18 mouse cellular contexts compared by ENCODE assay signal in the genomic region with DNA sequence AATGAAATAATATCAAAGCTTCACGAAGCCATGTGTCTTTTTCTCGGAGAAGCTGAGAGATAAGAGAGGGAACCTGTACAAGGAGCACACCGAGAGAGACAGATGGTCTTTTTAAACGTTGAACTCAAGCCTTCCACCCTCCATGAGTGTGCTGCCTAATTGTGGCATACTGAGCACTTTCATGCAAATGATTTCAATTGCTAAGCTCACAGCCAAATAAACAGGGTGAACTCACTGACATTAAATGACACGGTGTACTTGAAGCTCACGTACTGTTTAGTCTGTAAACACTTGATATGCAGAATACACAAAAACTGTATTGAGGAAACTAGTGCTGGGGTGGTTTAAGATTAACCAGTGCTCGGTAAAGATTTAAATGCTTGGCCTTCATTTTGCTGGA.
DNase-seq lines count a peak whose midpoint lies in the region; ATAC-seq lines count a peak whose summit lies in the region.
"Had no signal": no experiment of that assay in that cellular context is flagged by ENCODE, and none has a peak within 500 bp of the region (broad histone marks: within the 10 kb centered on the region; RNA-seq: fewer than 3 reads in every experiment).

No protein-coding gene starts in this region.

- no peaks in the 10 kb centered on the region for H3K9me3 ChIP-seq in liver, embryonic 16.5 days (replicated peaks; ENCODE audit: control insufficient read depth, low read length)
- no peaks in the 10 kb centered on the region for H3K9me3 ChIP-seq in liver, embryonic 12.5 days (replicated peaks)
- no peaks in the 10 kb centered on the region for H3K9me3 ChIP-seq in stomach, embryonic 15.5 days
- H3K9me3 ChIP-seq: midbrain, embryonic 15.5 days had no signal

- H3K9ac ChIP-seq in liver, embryonic 16.5 days (ENCODE audit: low read depth, low read length), result no peak overlapping the region
- H3K9ac ChIP-seq in liver, embryonic 12.5 days, result no peak overlapping the region
- H3K9ac ChIP-seq in stomach, embryonic 15.5 days, result no peak overlapping the region
- H3K9ac ChIP-seq: lung, embryonic 14.5 days; midbrain, embryonic 15.5 days had no signal

- H3K27ac ChIP-seq in liver, embryonic 16.5 days (ENCODE audit: low read length), result no peak overlapping the region
- H3K27ac ChIP-seq in liver, embryonic 12.5 days, result no peak overlapping the region
- no peak overlapping the region for H3K27ac ChIP-seq in stomach, embryonic 15.5 days
- H3K27ac ChIP-seq: midbrain, embryonic 15.5 days had no signal

- no peak overlapping the region for H3K4me2 ChIP-seq in liver, embryonic 16.5 days (ENCODE audit: low read depth, low read length)
- no peak overlapping the region for H3K4me2 ChIP-seq in liver, embryonic 12.5 days
- no peak overlapping the region for H3K4me2 ChIP-seq in stomach, embryonic 15.5 days
- H3K4me2 ChIP-seq: lung, embryonic 14.5 days; midbrain, embryonic 15.5 days had no signal

- no peaks in the 10 kb centered on the region for H3K36me3 ChIP-seq in liver, embryonic 16.5 days (ENCODE audit: control insufficient read depth, insufficient read depth)
- 0 out of 2 replicates have a peak, but pooled peaks cover 3% of the 10 kb centered on the region for H3K36me3 ChIP-seq in liver, embryonic 12.5 days
- H3K36me3 ChIP-seq in stomach, embryonic 15.5 days, result no peaks in the 10 kb centered on the region
- H3K36me3 ChIP-seq: midbrain, embryonic 15.5 days had no signal

- WGBS in liver, embryonic 16.5 days (ENCODE audit: insufficient replicate concordance), result 56% methylated on average over 7 of the region's 7 CpGs
- WGBS in liver, embryonic 12.5 days (ENCODE audit: insufficient replicate concordance), result 58% methylated on average over 7 of the region's 7 CpGs
- WGBS in stomach, embryonic 15.5 days, result 51% methylated on average over 7 of the region's 7 CpGs

- no peak overlapping the region for H3K4me3 ChIP-seq in liver, embryonic 16.5 days (ENCODE audit: low read depth, low read length)
- no peak overlapping the region for H3K4me3 ChIP-seq in liver, embryonic 12.5 days
- H3K4me3 ChIP-seq in stomach, embryonic 15.5 days (replicated peaks), result no peak overlapping the region
- H3K4me3 ChIP-seq: megakaryocyte, embryonic 14.5 days; midbrain, embryonic 15.5 days; myocyte had no signal

- peak; percentile 64 for ATAC-seq in liver, embryonic 16.5 days (ENCODE audit: low read depth)
- ATAC-seq in liver, embryonic 12.5 days, result no peak
- ATAC-seq in stomach, embryonic 15.5 days (ENCODE audit: insufficient read depth, low FRiP score, low read depth), result 0 out of 2 replicates have a peak, but pooled peaks have one; percentile 4
- ATAC-seq: CD4-positive, CD25-positive, alpha-beta regulatory T cell, adult 4 months; midbrain, embryonic 15.5 days; Patski had no signal

- no peaks in the 10 kb centered on the region for H3K27me3 ChIP-seq in liver, embryonic 16.5 days (ENCODE audit: control insufficient read depth, insufficient read depth, low read depth, low read length)
- H3K27me3 ChIP-seq in liver, embryonic 12.5 days (replicated peaks), result no peaks in the 10 kb centered on the region
- H3K27me3 ChIP-seq in stomach, embryonic 15.5 days (replicated peaks), result no peaks in the 10 kb centered on the region
- H3K27me3 ChIP-seq: megakaryocyte, embryonic 14.5 days; midbrain, embryonic 15.5 days; Patski had no signal

- peak; percentile 17 to 18 for DNase-seq in cerebellum, adult 18-20 months
- no peak for DNase-seq in cerebellum, postnatal 4 days (ENCODE audit: low spot score in 2 of 2)
- peak; percentile 20 for DNase-seq in cerebellum, adult 9-11 months
- no peak for DNase-seq in thymus, adult 18-20 months
- DNase-seq: adrenal gland, adult 8-10 months; embryo, embryonic 11 days; kidney, postnatal 10 days; lung, embryonic 14.5 days; right cerebral cortex, postnatal 14 days; spleen, adult 18-20 months had no signal

- H3K4me1 ChIP-seq in liver, embryonic 16.5 days (ENCODE audit: control insufficient read depth, low read depth, low read length), result no peaks in the 10 kb centered on the region; the same call in 1 of the 2 replicates
- H3K4me1 ChIP-seq in liver, embryonic 12.5 days, result no peaks in the 10 kb centered on the region
- H3K4me1 ChIP-seq in stomach, embryonic 15.5 days, result no peaks in the 10 kb centered on the region

Comparison
In these comparisons a context has a peak if more than half of its experiments do, and no peak if none do; other contexts are left out.
1. DNase-seq: peak in cerebellum, adult 18-20 months (2 of 2) and cerebellum, adult 9-11 months (single experiment); none in cerebellum, postnatal 4 days (0 of 2) and thymus, adult 18-20 months (0 of 2).